Mouse (Mus musculus): Measurements from ENCODE around the gene Aif1. TPM values are rescaled to one million over a fixed set of nuclear protein-coding genes. Genes with fewer than 3 reads are reported as not detected.

Aif1 gene
- polyA plus RNA-seq, 1 experiment, result 2.6 TPM

- 61% methylated on average over 6 of the region's 6 CpGs for WGBS
Measured at GRCm38 (mm10) chr17:35175382-35175781, 486 bp downstream of the Aif1 start.

GRCm38 (mm10) chr17:35174201-35174977, 1.5 kb downstream of the Aif1 start:
- Histone ChIP-seq H3K27me3 (replicated peaks; ENCODE audit: control insufficient read depth, insufficient read depth, low read length) (no peaks in the 10 kb centered on the region), H3K4me3 (ENCODE audit: insufficient read depth, low read depth, low read length) (no peak overlapping the region), H3K36me3 (ENCODE audit: control insufficient read depth, insufficient read depth, low read length) (no peaks in the 10 kb centered on the region), H3K27ac (ENCODE audit: insufficient read depth, low read depth, low read length) (peak overlapping the region; percentile 88), H3K4me1 (ENCODE audit: control insufficient read depth, insufficient read depth, low read length) (0 out of 2 replicates have a peak, but pooled peaks cover 5% of the 10 kb centered on the region)
- 49% methylated on average over 8 of the region's 8 CpGs for whole genome bisulfite sequencing
- TF ChIP-seq POLR2A (IDR thresholded peaks at IDR 0.05; ENCODE audit: low read depth, low read length) (no peak), CTCF (conservative IDR thresholded peaks at IDR 0.05; ENCODE audit: insufficient read depth, insufficient read length, low read depth, low read length) (no peak)
- DNase-seq, result peak; percentile 41

More at GRCm38 (mm10) chr17:35175382-35175781, 486 bp downstream of the Aif1 start:
- H3K4me1 ChIP-seq (ENCODE audit: control insufficient read depth, insufficient read depth, low read length), result 0 out of 2 replicates have a peak, but pooled peaks cover 5% of the 10 kb centered on the region
- DNase-seq, result no peak
- H3K27ac ChIP-seq (ENCODE audit: insufficient read depth, low read depth, low read length), result no peak overlapping the region
- TF ChIP-seq POLR2A (IDR thresholded peaks at IDR 0.05; ENCODE audit: low read depth, low read length) (no peak), CTCF (conservative IDR thresholded peaks at IDR 0.05; ENCODE audit: insufficient read depth, insufficient read length, low read depth, low read length) (no peak)
- no peak overlapping the region for H3K4me3 ChIP-seq (ENCODE audit: insufficient read depth, low read depth, low read length)
- H3K36me3 ChIP-seq (ENCODE audit: control insufficient read depth, insufficient read depth, low read length), result no peaks in the 10 kb centered on the region
- no peaks in the 10 kb centered on the region for H3K27me3 ChIP-seq (replicated peaks; ENCODE audit: control insufficient read depth, insufficient read depth, low read length)

- TF ChIP-seq POLR2A (IDR thresholded peaks at IDR 0.05; ENCODE audit: low read depth, low read length) (no peak), CTCF (conservative IDR thresholded peaks at IDR 0.05; ENCODE audit: insufficient read depth, insufficient read length, low read depth, low read length) (no peak)
- H3K27me3 ChIP-seq (replicated peaks; ENCODE audit: control insufficient read depth, insufficient read depth, low read length), result no peaks in the 10 kb centered on the region
- no peaks in the 10 kb centered on the region for H3K36me3 ChIP-seq (ENCODE audit: control insufficient read depth, insufficient read depth, low read length)
- H3K4me1 ChIP-seq (ENCODE audit: control insufficient read depth, insufficient read depth, low read length), result 0 out of 2 replicates have a peak, but pooled peaks cover 5% of the 10 kb centered on the region
- H3K4me3 ChIP-seq (ENCODE audit: insufficient read depth, low read depth, low read length), result no peak overlapping the region
- H3K27ac ChIP-seq (ENCODE audit: insufficient read depth, low read depth, low read length), result peak overlapping the region; percentile 56
- 89% methylated on average over 3 of the region's 3 CpGs for WGBS
- no peak for DNase-seq
Measured at GRCm38 (mm10) chr17:35173329-35173728, 2.5 kb downstream of the Aif1 start.

- Histone ChIP-seq H3K4me3 (ENCODE audit: insufficient read depth, low read depth, low read length) (no peak overlapping the region), H3K4me1 (ENCODE audit: control insufficient read depth, insufficient read depth, low read length) (0 out of 2 replicates have a peak, but pooled peaks cover 5% of the 10 kb centered on the region), H3K36me3 (ENCODE audit: control insufficient read depth, insufficient read depth, low read length) (no peaks in the 10 kb centered on the region), H3K27ac (ENCODE audit: insufficient read depth, low read depth, low read length) (0 out of 2 replicates have a peak overlapping the region, but pooled peaks have one; percentile 4), H3K27me3 (replicated peaks; ENCODE audit: control insufficient read depth, insufficient read depth, low read length) (no peaks in the 10 kb centered on the region)
- 78% methylated on average over 11 of the region's 11 CpGs for WGBS
- DNase-seq, result peak; percentile 24
- TF ChIP-seq POLR2A (IDR thresholded peaks at IDR 0.05; ENCODE audit: low read depth, low read length) (no peak), CTCF (conservative IDR thresholded peaks at IDR 0.05; ENCODE audit: insufficient read depth, insufficient read length, low read depth, low read length) (no peak)
Measured at GRCm38 (mm10) chr17:35172445-35173234, 3.2 kb downstream of the Aif1 start.

GRCm38 (mm10) chr17:35168541-35169207, 7.2 kb downstream of the Aif1 start:
- Histone ChIP-seq H3K27me3 (replicated peaks; ENCODE audit: control insufficient read depth, insufficient read depth, low read length) (no peaks in the 10 kb centered on the region), H3K36me3 (ENCODE audit: control insufficient read depth, insufficient read depth, low read length) (no peaks in the 10 kb centered on the region), H3K4me1 (ENCODE audit: control insufficient read depth, insufficient read depth, low read length) (peaks cover 7% of the 10 kb centered on the region; the same call in 1 of the 2 replicates), H3K27ac (ENCODE audit: insufficient read depth, low read depth, low read length) (no peak overlapping the region), H3K4me3 (ENCODE audit: insufficient read depth, low read depth, low read length) (no peak overlapping the region)
- 11% methylated on average over 4 of the region's 4 CpGs for WGBS
- TF ChIP-seq POLR2A (IDR thresholded peaks at IDR 0.05; ENCODE audit: low read depth, low read length) (no peak), CTCF (conservative IDR thresholded peaks at IDR 0.05; ENCODE audit: insufficient read depth, insufficient read length, low read depth, low read length) (no peak)
- peak; percentile 43 for DNase-seq

- H3K4me3 ChIP-seq (ENCODE audit: insufficient read depth, low read depth, low read length), result no peak overlapping the region
- H3K36me3 ChIP-seq (ENCODE audit: control insufficient read depth, insufficient read depth, low read length), result no peaks in the 10 kb centered on the region
- no peaks in the 10 kb centered on the region for H3K27me3 ChIP-seq (replicated peaks; ENCODE audit: control insufficient read depth, insufficient read depth, low read length)
- TF ChIP-seq POLR2A (IDR thresholded peaks at IDR 0.05; ENCODE audit: low read depth, low read length), result no peak
- no peak for TF ChIP-seq CTCF (conservative IDR thresholded peaks at IDR 0.05; ENCODE audit: insufficient read depth, insufficient read length, low read depth, low read length)
- H3K27ac ChIP-seq (ENCODE audit: insufficient read depth, low read depth, low read length), result no peak overlapping the region
- H3K4me1 ChIP-seq (ENCODE audit: control insufficient read depth, insufficient read depth, low read length), result peaks cover 9% of the 10 kb centered on the region
- WGBS, result 90% methylated on average over 7 of the region's 7 CpGs
- DNase-seq, result no peak
Measured at GRCm38 (mm10) chr17:35167794-35168193, 8.1 kb downstream of the Aif1 start.
